Mouse (Mus musculus) limb, embryonic 12.5 days (tissue): ENCODE results near the gene Rapgef5. TPM values are rescaled to one million over a fixed set of nuclear protein-coding genes. Genes with fewer than 3 reads are reported as not detected.

Experiments used
- ATAC-seq: fragments of 200-750 bp; cut with Nextera tagmentation; 2 replicates; pipeline ENCODE4 v1.8.0; 2017; ENCODE audit warnings: low read depth, moderate TSS enrichment; ENCODE audit not compliant: insufficient number of reproducible peaks, insufficient read depth, low FRiP score, low TSS enrichment
- H3K27ac ChIP-seq: fragments of 300-500 bp; sonication (generic); 2 replicates; pipeline ENCODE4 v1.5.1; 2016; ENCODE audit warnings: mild to moderate bottlenecking, moderate library complexity
- H3K27me3 ChIP-seq: fragments of 300-500 bp; sonication (generic); 2 replicates; pipeline ENCODE4 v1.6.1; 2016; ENCODE audit warnings: mild to moderate bottlenecking, moderate library complexity
- H3K36me3 ChIP-seq: fragments of 300-500 bp; sonication (generic); 2 replicates; pipeline ENCODE4 v1.6.1; 2016; ENCODE audit warnings: mild to moderate bottlenecking, moderate library complexity
- H3K4me1 ChIP-seq: fragments of 300-500 bp; sonication (generic); replicated peaks from 2 replicates; pipeline ENCODE4 v1.6.1; 2016
- H3K4me2 ChIP-seq: fragments of 300-500 bp; sonication (generic); 2 replicates; pipeline ENCODE4 v1.6.1; 2016; ENCODE audit warnings: mild to moderate bottlenecking, moderate library complexity
- H3K4me3 ChIP-seq: fragments of 300-500 bp; sonication (generic); replicated peaks from 2 replicates; pipeline ENCODE4 v1.5.1; 2016; ENCODE audit warnings: mild to moderate bottlenecking
- H3K9ac ChIP-seq: fragments of 300-500 bp; sonication (generic); replicated peaks from 2 replicates; pipeline ENCODE4 v1.6.1; 2016; ENCODE audit warnings: mild to moderate bottlenecking, moderate library complexity
- H3K9me3 ChIP-seq: fragments of 300-500 bp; sonication (generic); 2 replicates; pipeline ENCODE4 v1.6.1; 2016; ENCODE audit warnings: mild to moderate bottlenecking, moderate library complexity
- WGBS: fragments of 180-500 bp; shearing (Covaris S2); methylation state at CpG from one replicate; pipeline ENCODE4 v1.1.7; 2016; 5-methylcytosine and 5-hydroxymethylcytosine counted together
- polyA plus RNA-seq: library from polyadenylated mRNA; unstranded; fragments of >200 nt; fragmentation: Nextera tagmentation; extraction: Ambion mirVana; gene quantifications from 2 replicates; pipeline ENCODE4 v1.2.1, GENCODE M21; 2016

Rapgef5 gene
- polyA plus RNA-seq, 1 experiment from 2014 or later, result 8.0 TPM

DNA sequence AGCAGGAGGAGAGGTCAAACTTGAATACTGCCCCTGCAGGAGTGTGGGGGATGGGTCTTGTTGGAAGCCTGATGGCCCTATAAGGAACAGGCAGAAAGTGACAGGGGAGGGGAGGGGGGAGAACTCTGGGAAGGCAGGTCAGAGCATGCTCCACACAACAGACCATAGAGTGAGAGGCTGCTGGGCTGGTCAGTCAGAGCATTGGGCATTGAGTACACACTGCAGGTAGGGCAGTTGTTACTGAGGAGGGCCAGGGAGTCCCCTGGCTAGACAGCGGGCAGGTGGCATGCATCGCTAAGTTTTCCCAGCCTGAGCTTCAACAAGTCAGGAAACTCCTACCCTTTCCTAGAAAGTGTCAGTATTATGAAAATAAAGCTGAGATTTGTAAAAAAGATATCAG, 106.7 kb downstream of the Rapgef5 start:
- no peaks in the 10 kb centered on the region for H3K27me3 ChIP-seq
- WGBS, result 86% methylated on average over 2 of the region's 2 CpGs
- no peak overlapping the region for H3K4me2 ChIP-seq
- H3K9ac ChIP-seq, result no peak overlapping the region
- no peaks in the 10 kb centered on the region for H3K36me3 ChIP-seq
- peaks cover 3% of the 10 kb centered on the region; the same call in 1 of the 2 replicates for H3K4me1 ChIP-seq
- no peaks in the 10 kb centered on the region for H3K9me3 ChIP-seq
- no peak overlapping the region for H3K4me3 ChIP-seq
- ATAC-seq, result no peak
- no peak overlapping the region for H3K27ac ChIP-seq

DNA sequence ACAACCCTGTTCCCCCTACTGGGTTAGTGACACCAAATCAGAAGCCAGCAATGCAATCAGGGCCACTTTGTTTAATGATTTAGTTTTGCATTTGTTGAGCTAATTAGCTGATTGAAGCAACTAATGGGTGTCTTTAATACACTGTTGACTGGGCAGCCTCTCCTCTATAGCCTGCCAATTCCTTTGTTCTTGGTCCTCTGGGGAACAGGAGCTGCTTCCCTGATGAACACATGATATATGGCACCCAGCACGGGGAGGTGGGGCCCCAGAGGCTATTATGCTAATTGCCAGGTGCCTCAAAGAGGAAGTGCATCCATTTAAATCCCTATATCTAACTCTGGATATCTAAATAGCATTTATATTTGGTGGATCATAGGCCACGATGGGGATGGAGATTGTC, 111.0 kb downstream of the Rapgef5 start:
- H3K4me2 ChIP-seq, result no peak overlapping the region
- no peaks in the 10 kb centered on the region for H3K27me3 ChIP-seq
- ATAC-seq, result no peak
- H3K4me1 ChIP-seq, result peaks cover 3% of the 10 kb centered on the region; the same call in 1 of the 2 replicates
- no peak overlapping the region for H3K4me3 ChIP-seq
- WGBS, result 43% methylated on average over 2 of the region's 2 CpGs
- no peaks in the 10 kb centered on the region for H3K9me3 ChIP-seq
- H3K9ac ChIP-seq, result no peak overlapping the region
- H3K36me3 ChIP-seq, result no peaks in the 10 kb centered on the region
- H3K27ac ChIP-seq, result no peak overlapping the region

DNA sequence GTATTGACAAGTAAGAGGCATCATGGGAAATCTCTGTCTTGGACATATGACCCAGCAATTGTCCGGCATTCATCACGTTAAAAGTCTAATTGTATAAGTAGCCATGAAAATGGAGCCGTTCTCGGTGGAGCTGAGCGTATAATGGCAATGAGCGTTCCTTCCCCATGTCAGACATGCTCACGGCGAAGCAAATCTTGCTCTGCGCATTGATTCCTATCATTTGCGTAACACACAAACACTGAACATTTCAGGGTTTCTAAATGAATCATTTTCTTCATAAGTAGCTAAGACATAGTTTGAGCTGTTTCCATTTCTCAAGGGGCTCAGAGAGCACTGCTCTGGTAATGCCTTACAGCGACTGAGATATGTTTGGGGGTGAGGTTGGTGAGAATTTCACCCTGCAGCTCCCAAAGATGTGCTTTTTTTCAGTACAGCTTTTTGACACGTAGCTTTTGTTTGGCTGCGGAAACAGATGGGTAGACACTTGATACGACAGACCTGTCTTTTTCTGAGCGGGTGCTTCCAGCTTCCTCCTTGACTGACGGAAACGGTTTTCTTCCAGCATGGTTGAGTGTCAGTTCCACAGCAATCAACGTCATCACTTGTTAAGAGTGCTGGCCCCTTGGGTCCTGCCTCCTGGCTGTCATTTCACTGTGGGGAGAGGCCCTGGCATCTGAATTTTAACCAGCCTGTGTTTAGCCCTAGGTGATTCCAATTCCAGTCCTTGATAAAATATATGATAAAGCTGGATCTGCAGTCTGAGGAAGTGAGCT, 112.2 kb downstream of the Rapgef5 start:
- H3K27me3 ChIP-seq, result no peaks in the 10 kb centered on the region
- no peak overlapping the region for H3K9ac ChIP-seq
- no peak overlapping the region for H3K27ac ChIP-seq
- ATAC-seq, result no peak
- 83% methylated on average over 18 of the region's 18 CpGs for WGBS
- H3K36me3 ChIP-seq, result no peaks in the 10 kb centered on the region
- H3K9me3 ChIP-seq, result no peaks in the 10 kb centered on the region
- no peak overlapping the region for H3K4me3 ChIP-seq
- H3K4me2 ChIP-seq, result no peak overlapping the region
- H3K4me1 ChIP-seq, result peaks cover 3% of the 10 kb centered on the region; the same call in 1 of the 2 replicates

DNA sequence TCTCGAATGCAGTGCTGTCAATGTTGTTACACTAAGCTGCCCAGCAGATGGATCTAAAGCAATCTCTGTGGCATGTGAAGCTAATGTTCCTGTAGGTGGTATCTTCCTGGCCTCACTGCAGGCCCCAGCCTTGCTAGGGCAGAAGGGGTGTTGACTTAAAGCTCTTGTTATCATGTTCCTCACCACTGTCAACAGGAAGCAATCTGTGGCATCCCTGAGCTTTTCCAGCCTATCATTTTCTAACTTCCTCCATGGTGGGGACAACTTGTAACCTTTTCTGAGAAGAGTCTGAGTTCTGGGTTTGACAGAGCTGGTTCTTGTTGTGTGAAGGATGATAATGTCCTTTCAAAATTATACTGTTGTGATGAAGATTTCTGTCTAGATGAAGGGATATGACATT, 115.9 kb downstream of the Rapgef5 start:
- 56% methylated on average over 1 of the region's 1 CpGs for WGBS
- peaks cover 3% of the 10 kb centered on the region; the same call in 1 of the 2 replicates for H3K4me1 ChIP-seq
- no peak for ATAC-seq
- H3K4me2 ChIP-seq, result no peak overlapping the region
- no peak overlapping the region for H3K27ac ChIP-seq
- no peaks in the 10 kb centered on the region for H3K9me3 ChIP-seq
- H3K27me3 ChIP-seq, result no peaks in the 10 kb centered on the region
- H3K36me3 ChIP-seq, result no peaks in the 10 kb centered on the region
- no peak overlapping the region for H3K9ac ChIP-seq
- no peak overlapping the region for H3K4me3 ChIP-seq

GRCm38 (mm10) chr12:117636139-117636772, 120.0 kb downstream of the Rapgef5 start:
- ATAC-seq, result no peak
- Histone ChIP-seq H3K36me3 (no peaks in the 10 kb centered on the region), H3K4me3 (no peak overlapping the region), H3K4me2 (no peak overlapping the region), H3K4me1 (peaks cover 14% of the 10 kb centered on the region; the same call in 1 of the 2 replicates), H3K9me3 (no peaks in the 10 kb centered on the region), H3K27ac (no peak overlapping the region), H3K27me3 (no peaks in the 10 kb centered on the region), H3K9ac (no peak overlapping the region)
- 71% methylated on average over 2 of the region's 2 CpGs for WGBS

- ATAC-seq, result no peak
- H3K9me3 ChIP-seq, result no peaks in the 10 kb centered on the region
- peaks cover 14% of the 10 kb centered on the region; the same call in 1 of the 2 replicates for H3K4me1 ChIP-seq
- no peak overlapping the region for H3K4me3 ChIP-seq
- no peak overlapping the region for H3K27ac ChIP-seq
- H3K36me3 ChIP-seq, result no peaks in the 10 kb centered on the region
- H3K27me3 ChIP-seq, result no peaks in the 10 kb centered on the region
- no peak overlapping the region for H3K9ac ChIP-seq
- WGBS, result 80% methylated on average over 6 of the region's 6 CpGs
- H3K4me2 ChIP-seq, result no peak overlapping the region
Measured at GRCm38 (mm10) chr12:117636969-117637368, 120.7 kb downstream of the Rapgef5 start.

- no peak for ATAC-seq
- 78% methylated on average over 2 of the region's 2 CpGs for WGBS
- Histone ChIP-seq H3K4me1 (peaks cover 14% of the 10 kb centered on the region; the same call in 1 of the 2 replicates), H3K36me3 (no peaks in the 10 kb centered on the region), H3K4me3 (no peak overlapping the region), H3K4me2 (no peak overlapping the region), H3K9ac (no peak overlapping the region), H3K27ac (no peak overlapping the region), H3K27me3 (no peaks in the 10 kb centered on the region), H3K9me3 (no peaks in the 10 kb centered on the region)
Measured at GRCm38 (mm10) chr12:117638833-117639232, 122.6 kb downstream of the Rapgef5 start.

- Histone ChIP-seq H3K27me3 (no peaks in the 10 kb centered on the region), H3K9me3 (no peaks in the 10 kb centered on the region), H3K4me2 (no peak overlapping the region), H3K4me3 (no peak overlapping the region), H3K27ac (no peak overlapping the region), H3K4me1 (peaks cover 14% of the 10 kb centered on the region; the same call in 1 of the 2 replicates), H3K9ac (no peak overlapping the region), H3K36me3 (no peaks in the 10 kb centered on the region)
- no peak for ATAC-seq
- WGBS, result 70% methylated on average over 6 of the region's 6 CpGs
Measured at GRCm38 (mm10) chr12:117639356-117640121, 123.3 kb downstream of the Rapgef5 start.

DNA sequence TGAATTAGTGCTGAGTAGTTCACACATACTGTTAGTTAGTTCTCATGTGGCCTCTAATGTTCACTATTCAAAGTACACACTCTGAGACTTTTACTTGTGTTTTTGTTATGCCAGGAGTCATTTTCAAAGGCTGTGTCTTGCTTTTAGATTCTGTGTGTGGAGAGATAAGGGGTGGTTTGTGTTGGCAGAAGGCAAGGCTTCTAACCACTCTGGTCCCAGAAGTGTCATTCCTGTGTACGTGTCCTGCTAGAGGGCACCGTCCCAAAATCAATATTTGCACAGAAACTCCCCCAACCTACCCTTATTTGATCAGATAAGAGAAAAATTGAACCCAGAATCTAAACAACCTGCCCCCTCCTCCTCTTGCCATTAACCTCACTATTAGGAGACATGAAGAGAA, 126.2 kb downstream of the Rapgef5 start:
- WGBS, result 86% methylated on average over 2 of the region's 2 CpGs
- no peak overlapping the region for H3K9ac ChIP-seq
- H3K27ac ChIP-seq, result no peak overlapping the region
- H3K4me1 ChIP-seq, result peaks cover 14% of the 10 kb centered on the region; the same call in 1 of the 2 replicates
- no peak overlapping the region for H3K4me2 ChIP-seq
- no peaks in the 10 kb centered on the region for H3K9me3 ChIP-seq
- ATAC-seq, result no peak
- H3K27me3 ChIP-seq, result no peaks in the 10 kb centered on the region
- no peaks in the 10 kb centered on the region for H3K36me3 ChIP-seq
- no peak overlapping the region for H3K4me3 ChIP-seq

GRCm38 (mm10) chr12:117645771-117646170, 129.5 kb downstream of the Rapgef5 start:
- Histone ChIP-seq H3K27me3 (no peaks in the 10 kb centered on the region), H3K4me1 (no peaks in the 10 kb centered on the region), H3K27ac (no peak overlapping the region), H3K36me3 (no peaks in the 10 kb centered on the region), H3K9ac (no peak overlapping the region), H3K4me2 (no peak overlapping the region), H3K4me3 (no peak overlapping the region), H3K9me3 (no peaks in the 10 kb centered on the region)
- WGBS, result 86% methylated on average over 2 of the region's 2 CpGs
- ATAC-seq, result no peak

DNA sequence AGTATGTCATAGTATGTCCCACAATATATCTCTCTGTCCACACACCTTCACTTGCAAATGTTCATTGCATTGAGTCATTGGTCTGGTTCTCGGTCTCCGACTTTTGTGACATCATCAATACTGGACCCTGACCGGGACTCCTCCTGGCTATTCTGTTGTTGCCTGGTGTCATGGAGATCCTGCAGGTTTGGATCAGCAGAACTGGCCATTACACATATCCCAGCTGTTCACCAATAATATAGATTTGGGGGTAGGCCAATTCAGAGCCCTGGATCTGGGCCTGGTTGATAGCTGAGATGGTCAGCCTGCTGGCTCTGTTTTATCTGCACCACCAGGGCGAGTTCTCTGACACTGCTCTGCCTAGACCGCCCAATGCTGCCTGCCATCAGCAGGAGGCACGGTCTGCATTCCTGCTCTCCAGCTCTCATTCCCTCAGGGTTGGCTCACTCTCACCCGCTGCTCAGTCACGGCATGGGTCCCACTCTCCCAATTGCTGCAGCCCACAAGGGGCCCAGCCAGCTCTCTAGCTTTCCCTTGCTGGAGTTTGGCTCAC, 137.7 kb downstream of the Rapgef5 start:
- no peak for ATAC-seq
- Histone ChIP-seq H3K4me1 (no peaks in the 10 kb centered on the region), H3K27me3 (no peaks in the 10 kb centered on the region), H3K27ac (no peak overlapping the region), H3K9me3 (no peaks in the 10 kb centered on the region), H3K4me2 (no peak overlapping the region), H3K9ac (no peak overlapping the region), H3K36me3 (no peaks in the 10 kb centered on the region), H3K4me3 (no peak overlapping the region)
- 79% methylated on average over 8 of the region's 8 CpGs for WGBS
